Mouse (Mus musculus) heart, postnatal 0 days (tissue): ENCODE measurements at regions not wholly inside any gene's neighbourhood (a gene's known extent, or its start where the extent isn't known, plus 50 kb on each side); places are given as distances from the start of the nearest gene placed in this dataset.

Experiments used
- CTCF ChIP-seq: IDR thresholded peaks from 2 replicates; pipeline ENCODE4 v1.5.1; 2016; ENCODE audit warnings: antibody characterized with exemption, control low read depth, low read depth
- EP300 ChIP-seq: IDR thresholded peaks from 2 replicates; pipeline ENCODE4 v1.6.1; 2016; ENCODE audit warnings: antibody characterized with exemption, low read depth

GRCm38 (mm10) chr15:93062213-93063131 lies 212.5 kb downstream of the Gxylt1 start:
- no peak for TF ChIP-seq CTCF
- TF ChIP-seq EP300, result no peak
